Mouse (Mus musculus): Measurements from ENCODE around the gene Olfr1443. TPM values are rescaled to one million over a fixed set of nuclear protein-coding genes. Genes with fewer than 3 reads are reported as not detected.

Gene Olfr1443
- total RNA-seq, 1 experiment from 2014 or later = not detected

Other genes starting within 250 kb of the Olfr1443 start
- 10.8 and 18.2 TPM in 2 replicates for gene Mpeg1, start 217.3 kb upstream of the Olfr1443 start, total RNA-seq (2021)
- 19.7 and 24.6 TPM in 2 replicates for gene Dtx4, start 176.7 kb upstream of the Olfr1443 start, total RNA-seq (2021)
- gene Fam111a, start 132.4 kb upstream of the Olfr1443 start, total RNA-seq (2021) = 10.4 and 12.1 TPM in 2 replicates
- 0.75 and 19.1 TPM in 2 replicates for gene Gm4952, start 78.1 kb upstream of the Olfr1443 start, total RNA-seq (2021)
- gene Glyat, start 44.8 kb upstream of the Olfr1443 start, total RNA-seq (2021) = 0.34 and 8.6 TPM in 2 replicates
- gene Olfr1442, start 7.7 kb upstream of the Olfr1443 start, total RNA-seq (2021) = not detected in 2 replicates
- gene Keg1, start 17.7 kb downstream of the Olfr1443 start, total RNA-seq (2021) = 5.9 TPM in 1 of 2 replicates, not detected in the other
- gene Cntf, start 87.5 kb downstream of the Olfr1443 start, total RNA-seq (2021) = 2.9 and 3.0 TPM in 2 replicates
- 87.0 and 88.4 TPM in 2 replicates for gene Zfp91, start 118.0 kb downstream of the Olfr1443 start, total RNA-seq (2021)
- gene Lpxn, start 118.1 kb downstream of the Olfr1443 start, total RNA-seq (2021) = 1.4 and 5.1 TPM in 2 replicates
- not detected in 2 replicates for gene Gm5244, start 168.6 kb downstream of the Olfr1443 start, total RNA-seq (2021)
- not detected in 2 replicates for gene Olfr1444, start 179.2 kb downstream of the Olfr1443 start, total RNA-seq (2021)
- not detected in 2 replicates for gene Olfr1445, start 205.7 kb downstream of the Olfr1443 start, total RNA-seq (2021)
- not detected in 2 replicates for gene Olfr1446, start 215.4 kb downstream of the Olfr1443 start, total RNA-seq (2021)
- gene Olfr1447, start 225.6 kb downstream of the Olfr1443 start, total RNA-seq (2021) = not detected in 2 replicates
- gene Olfr1448, start 246.3 kb downstream of the Olfr1443 start, total RNA-seq (2021) = not detected in 2 replicates

Measured in adrenal gland, postnatal 14 days (tissue).